Mouse (Mus musculus) kidney, postnatal 25 days (tissue): ENCODE measurements at regions not wholly inside any gene's neighbourhood (a gene's known extent, or its start where the extent isn't known, plus 50 kb on each side); places are given as distances from the start of the nearest gene placed in this dataset.
"Not testable (repeated sequence)": the region's sequence is repeated elsewhere in the genome, so short reads cannot be mapped to it uniquely, and the experiment has no call there.

Experiments
- DNase-seq, 2 experiments: peaks; one replicate each; pipeline ENCODE4 v3.0.0; 2021; ENCODE audit warnings: mixed read lengths in 2 of 2

GRCm38 (mm10) chr8:5859650-5860049 is 754.5 kb upstream of the Slc10a2 start:
- DNase-seq = not testable (repeated sequence)

GRCm38 (mm10) chr8:5857336-5857735 is 752.2 kb upstream of the Slc10a2 start:
- DNase-seq = peak in 1 of 2 experiments; percentile 26
